Mouse (Mus musculus): ENCODE measurements at regions not wholly inside any gene's neighbourhood (a gene's known extent, or its start where the extent isn't known, plus 50 kb on each side); places are given as distances from the start of the nearest gene placed in this dataset.

DNA sequence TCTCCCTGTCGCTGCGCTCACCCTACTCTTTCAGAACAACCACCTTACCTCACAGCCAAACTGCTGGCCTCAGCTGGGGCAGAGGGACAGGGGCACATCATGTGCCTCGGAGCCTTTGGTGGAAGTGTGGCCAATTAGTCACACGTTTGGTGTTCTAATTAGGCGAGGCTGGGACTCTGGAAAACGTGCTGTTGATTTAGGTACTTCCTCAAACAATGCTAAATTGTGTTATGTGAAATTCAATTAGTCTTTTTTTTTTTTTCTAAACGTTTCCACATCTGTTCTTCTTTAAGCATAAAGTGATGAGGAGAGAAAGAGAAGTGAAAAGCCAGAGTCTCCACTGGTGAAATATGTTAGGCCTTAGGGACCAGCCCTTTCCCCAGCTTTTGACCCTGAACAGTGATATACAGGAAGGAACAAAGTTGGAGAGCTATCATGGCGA, 174.1 kb downstream of the Tbx18 start:
- Histone ChIP-seq H3K36me3 (no peaks in the 10 kb centered on the region), H3K9ac (no peak overlapping the region), H3K27me3 (no peaks in the 10 kb centered on the region), H3K27ac (no peak overlapping the region), H3K4me3 (no peak overlapping the region), H3K4me1 (0 out of 2 replicates have a peak, but pooled peaks cover 3% of the 10 kb centered on the region), H3K4me2 (replicated peaks) (no peak overlapping the region), H3K9me3 (replicated peaks) (no peaks in the 10 kb centered on the region)
- ATAC-seq (ENCODE audit: low FRiP score), result no peak
- WGBS, result 28% methylated on average over 8 of the region's 8 CpGs

DNA sequence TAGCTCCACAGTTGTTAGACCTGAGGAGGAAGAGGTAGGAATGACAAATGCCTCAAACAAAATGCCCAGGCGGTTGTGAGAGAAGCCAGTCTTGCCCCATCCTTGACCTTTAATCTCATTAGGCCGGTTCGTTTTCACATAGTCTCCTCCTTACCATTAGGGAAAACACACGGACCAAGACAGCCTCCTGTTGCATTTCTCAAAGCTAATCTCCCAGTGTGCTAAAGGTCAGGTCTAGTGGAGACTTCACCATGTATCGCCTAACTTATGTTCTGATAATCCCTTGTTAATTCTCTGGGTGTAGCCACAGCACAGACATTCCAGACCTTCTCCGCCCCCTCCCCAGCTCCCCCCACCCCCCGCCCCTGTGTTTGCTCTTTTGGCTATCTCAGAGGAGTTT, 174.5 kb downstream of the Tbx18 start:
- WGBS, result 38% methylated on average over 7 of the region's 7 CpGs
- ATAC-seq (ENCODE audit: low FRiP score), result no peak
- Histone ChIP-seq H3K9me3 (replicated peaks) (no peaks in the 10 kb centered on the region), H3K36me3 (no peaks in the 10 kb centered on the region), H3K9ac (no peak overlapping the region), H3K4me2 (replicated peaks) (no peak overlapping the region), H3K27ac (no peak overlapping the region), H3K27me3 (no peaks in the 10 kb centered on the region), H3K4me3 (no peak overlapping the region), H3K4me1 (0 out of 2 replicates have a peak, but pooled peaks cover 3% of the 10 kb centered on the region)

DNA sequence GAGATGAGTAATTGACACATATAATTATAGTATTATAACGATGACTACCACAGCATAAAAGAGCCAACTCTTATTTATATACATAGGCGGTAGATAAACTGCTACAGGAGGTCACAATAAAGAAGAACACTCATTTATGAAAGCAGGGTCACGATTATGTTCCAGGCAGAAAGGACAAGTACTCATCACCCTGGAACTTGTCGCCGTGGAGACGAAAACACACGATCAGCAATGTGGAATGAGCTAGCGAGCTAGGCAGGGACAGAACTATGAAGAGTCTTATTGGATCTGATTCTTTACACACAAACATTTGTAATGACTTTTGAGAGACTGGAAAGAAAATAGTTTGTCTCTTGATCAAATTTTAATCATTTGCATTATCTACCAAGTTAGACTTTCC, 197.9 kb downstream of the Tbx18 start:
- Histone ChIP-seq H3K9ac (no peak overlapping the region), H3K36me3 (no peaks in the 10 kb centered on the region), H3K27me3 (no peaks in the 10 kb centered on the region)

DNA sequence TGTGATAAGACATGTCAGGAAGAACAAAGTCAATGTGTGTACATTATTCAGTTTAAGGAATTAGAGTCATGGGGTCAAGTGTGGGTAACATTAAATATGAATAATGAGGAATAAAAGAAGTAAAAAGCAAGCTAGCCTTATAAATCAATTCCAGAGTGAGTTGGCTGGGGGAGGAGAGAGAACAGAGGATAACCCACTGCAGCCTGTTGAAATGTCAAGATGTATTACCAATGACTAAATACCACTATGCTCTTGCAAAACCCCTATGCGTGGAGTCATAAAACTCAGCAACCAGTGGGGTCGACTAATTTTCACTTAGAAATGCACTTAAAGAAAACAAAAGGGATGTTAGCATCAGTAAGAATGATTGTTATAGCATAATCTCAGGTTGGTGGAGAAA, 201.2 kb downstream of the Tbx18 start:
- Histone ChIP-seq H3K4me2 (replicated peaks) (no peak overlapping the region), H3K27me3 (no peaks in the 10 kb centered on the region), H3K9me3 (replicated peaks) (no peaks in the 10 kb centered on the region), H3K36me3 (no peaks in the 10 kb centered on the region), H3K4me3 (no peak overlapping the region), H3K27ac (no peak overlapping the region), H3K9ac (no peak overlapping the region), H3K4me1 (no peaks in the 10 kb centered on the region)
- no peak for ATAC-seq (ENCODE audit: low FRiP score)
- 87% methylated on average over 2 of the region's 2 CpGs for WGBS

More for the DNA sequence above, 197.9 kb downstream of the Tbx18 start:
- ATAC-seq (ENCODE audit: low FRiP score), result no peak
- H3K27ac ChIP-seq, result no peak overlapping the region
- H3K4me3 ChIP-seq, result no peak overlapping the region
- H3K4me2 ChIP-seq (replicated peaks), result no peak overlapping the region
- H3K4me1 ChIP-seq, result no peaks in the 10 kb centered on the region
- WGBS, result 58% methylated on average over 8 of the region's 8 CpGs
- H3K9me3 ChIP-seq (replicated peaks), result no peaks in the 10 kb centered on the region

DNA sequence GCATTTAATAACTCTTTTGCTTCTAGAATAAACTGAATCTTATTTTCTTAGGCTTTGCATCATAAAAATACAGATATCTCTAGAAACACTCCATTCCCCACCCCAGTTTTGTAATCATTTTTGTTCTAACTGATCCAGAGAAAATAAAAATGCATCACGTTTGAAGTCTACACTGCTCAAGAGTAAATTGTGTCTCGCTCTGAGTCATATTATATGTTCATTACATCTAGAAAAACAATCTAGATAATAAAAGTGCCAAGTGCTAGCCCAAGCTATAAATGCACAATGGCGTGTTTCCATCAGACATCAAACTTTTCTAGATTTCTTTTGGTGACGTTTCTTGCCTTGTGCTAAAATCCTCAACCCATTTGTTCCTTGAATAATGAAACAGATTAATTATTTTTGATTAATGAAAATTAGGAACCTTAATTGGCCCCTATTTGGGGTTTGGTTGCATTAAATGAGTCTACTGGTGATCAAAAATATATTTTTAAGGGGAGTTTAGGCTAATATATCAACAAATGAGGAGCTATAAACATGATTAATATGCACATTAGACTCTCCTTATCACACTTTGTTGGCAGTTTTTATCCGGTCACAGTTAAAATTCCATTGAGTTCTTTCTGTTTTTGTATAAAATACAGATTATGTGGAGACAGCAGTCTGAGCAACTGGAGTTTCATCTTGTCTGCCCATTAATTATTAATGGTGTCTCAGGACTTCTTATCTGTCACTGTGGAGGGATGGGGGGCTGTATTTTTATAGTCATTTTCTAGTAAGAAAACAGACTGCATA, 206.0 kb downstream of the Tbx18 start:
- no peak overlapping the region for H3K9ac ChIP-seq
- H3K27me3 ChIP-seq, result no peaks in the 10 kb centered on the region
- no peak overlapping the region for H3K27ac ChIP-seq
- no peaks in the 10 kb centered on the region for H3K4me1 ChIP-seq
- no peak for ATAC-seq (ENCODE audit: low FRiP score)
- H3K4me3 ChIP-seq, result no peak overlapping the region
- 89% methylated on average over 5 of the region's 5 CpGs for WGBS
- no peak overlapping the region for H3K4me2 ChIP-seq (replicated peaks)
- H3K9me3 ChIP-seq (replicated peaks), result no peaks in the 10 kb centered on the region
- no peaks in the 10 kb centered on the region for H3K36me3 ChIP-seq

DNA sequence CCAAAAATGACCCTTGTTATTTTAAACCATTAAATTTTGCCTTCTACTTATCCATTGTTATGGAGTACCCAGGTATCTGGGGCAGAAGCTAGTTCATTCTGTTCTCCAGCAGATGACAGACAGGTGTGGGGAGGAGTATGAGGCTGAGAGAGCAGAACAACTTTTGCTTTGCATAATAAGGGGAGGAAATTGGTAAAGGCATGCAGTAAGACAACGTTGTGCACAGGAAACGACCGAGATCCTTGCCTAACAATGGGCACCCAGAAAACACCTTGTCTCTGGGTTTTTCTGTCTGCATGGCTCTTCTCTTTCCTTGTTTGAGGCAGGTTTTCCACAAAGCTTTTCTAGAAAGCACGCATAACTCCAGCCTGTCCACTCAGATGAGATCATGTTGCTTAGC, 220.4 kb downstream of the Tbx18 start:
- Histone ChIP-seq H3K4me2 (replicated peaks) (no peak overlapping the region), H3K4me3 (no peak overlapping the region), H3K4me1 (no peaks in the 10 kb centered on the region), H3K9me3 (replicated peaks) (no peaks in the 10 kb centered on the region), H3K9ac (no peak overlapping the region), H3K27me3 (no peaks in the 10 kb centered on the region), H3K36me3 (no peaks in the 10 kb centered on the region), H3K27ac (no peak overlapping the region)
- 82% methylated on average over 4 of the region's 4 CpGs for WGBS
- ATAC-seq (ENCODE audit: low FRiP score), result no peak

DNA sequence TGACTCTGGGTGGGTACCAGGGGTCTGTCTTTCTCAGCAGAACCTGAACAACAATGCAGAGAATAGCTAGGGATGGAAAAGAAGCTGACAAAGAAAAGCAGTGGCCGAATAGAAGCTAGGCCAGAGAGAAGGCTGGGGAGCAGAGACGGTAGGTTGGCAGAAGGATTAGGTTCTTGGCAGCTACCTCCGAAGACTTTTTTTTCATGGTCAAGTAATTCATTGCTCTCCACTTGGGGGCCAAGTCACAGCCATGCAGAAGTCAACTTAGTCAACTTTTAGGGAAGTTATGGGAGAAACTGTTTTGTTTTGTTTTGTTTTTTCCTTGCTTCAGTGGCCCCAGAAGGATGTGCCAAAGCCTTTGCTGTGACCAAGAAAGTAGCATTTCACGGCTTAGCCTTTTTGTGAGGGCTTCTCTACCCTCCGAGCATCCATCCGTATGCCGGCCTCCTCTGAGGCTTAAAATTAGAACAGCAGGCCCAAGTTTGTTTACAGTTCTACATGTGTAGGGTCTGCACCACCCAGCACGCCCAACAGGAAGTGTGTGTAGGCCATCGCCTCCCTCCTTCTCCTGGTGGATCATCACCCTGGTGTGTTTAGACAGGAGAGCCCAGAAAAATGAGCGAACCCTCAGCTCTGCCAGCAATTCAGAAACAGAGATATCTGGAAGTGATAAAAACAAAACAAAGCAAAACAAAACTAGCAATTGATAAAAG, 226.2 kb downstream of the Tbx18 start:
- H3K27ac ChIP-seq, result no peak overlapping the region
- H3K9me3 ChIP-seq (replicated peaks), result no peaks in the 10 kb centered on the region
- no peak overlapping the region for H3K4me3 ChIP-seq
- no peaks in the 10 kb centered on the region for H3K4me1 ChIP-seq
- H3K27me3 ChIP-seq, result no peaks in the 10 kb centered on the region
- no peak for ATAC-seq (ENCODE audit: low FRiP score)
- WGBS, result 64% methylated on average over 10 of the region's 10 CpGs
- no peak overlapping the region for H3K4me2 ChIP-seq (replicated peaks)
- no peaks in the 10 kb centered on the region for H3K36me3 ChIP-seq
- H3K9ac ChIP-seq, result no peak overlapping the region

DNA sequence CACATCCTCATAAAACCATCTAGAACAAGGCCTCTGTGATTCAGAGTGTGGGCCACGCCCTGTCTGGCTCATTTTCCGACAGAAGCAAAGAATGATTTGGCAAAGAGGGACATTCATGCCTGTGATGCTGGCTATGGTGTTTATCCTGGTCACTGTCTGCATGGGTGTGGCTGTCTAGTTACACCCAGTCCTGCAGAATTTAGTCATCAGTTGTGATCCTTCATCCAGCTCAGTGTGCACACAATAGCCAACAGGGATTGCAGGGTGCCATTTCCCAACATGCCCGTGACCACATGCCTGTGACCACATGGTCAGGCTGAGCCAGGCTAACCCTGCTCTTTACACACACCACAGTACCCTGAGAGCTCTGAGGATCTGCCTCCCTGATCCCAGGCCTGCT, 208.8 kb upstream of the Cep162 start:
- no peak overlapping the region for H3K27ac ChIP-seq
- H3K36me3 ChIP-seq, result no peaks in the 10 kb centered on the region
- H3K9ac ChIP-seq, result no peak overlapping the region
- no peaks in the 10 kb centered on the region for H3K9me3 ChIP-seq (replicated peaks)
- no peaks in the 10 kb centered on the region for H3K4me1 ChIP-seq
- H3K4me3 ChIP-seq, result no peak overlapping the region
- ATAC-seq (ENCODE audit: low FRiP score), result no peak
- no peaks in the 10 kb centered on the region for H3K27me3 ChIP-seq
- H3K4me2 ChIP-seq (replicated peaks), result no peak overlapping the region
- 77% methylated on average over 3 of the region's 3 CpGs for WGBS

DNA sequence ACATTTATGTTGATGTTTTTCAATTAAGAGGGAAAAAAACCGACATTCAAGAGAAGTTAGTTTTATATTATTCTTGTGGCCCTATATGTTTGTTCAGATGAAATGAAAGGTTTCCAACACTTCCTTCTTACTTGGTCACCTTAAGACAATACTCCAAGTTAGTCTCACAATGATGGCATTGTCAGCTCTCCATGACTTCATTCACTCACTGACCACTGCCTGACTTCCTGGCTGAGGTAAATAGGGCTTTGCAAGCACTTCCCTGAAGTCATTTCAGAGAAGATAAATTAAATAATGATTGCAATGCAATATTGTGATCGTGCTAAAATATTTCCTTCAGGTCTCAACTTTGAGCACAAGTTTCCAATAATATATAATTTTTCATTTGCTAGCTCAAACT, 197.9 kb upstream of the Cep162 start:
- no peak for ATAC-seq (ENCODE audit: low FRiP score)
- Histone ChIP-seq H3K27ac (no peak overlapping the region), H3K27me3 (no peaks in the 10 kb centered on the region), H3K4me2 (replicated peaks) (no peak overlapping the region), H3K9me3 (replicated peaks) (no peaks in the 10 kb centered on the region), H3K9ac (no peak overlapping the region), H3K4me3 (no peak overlapping the region), H3K36me3 (no peaks in the 10 kb centered on the region), H3K4me1 (no peaks in the 10 kb centered on the region)
- 82% methylated on average over 2 of the region's 2 CpGs for WGBS

DNA sequence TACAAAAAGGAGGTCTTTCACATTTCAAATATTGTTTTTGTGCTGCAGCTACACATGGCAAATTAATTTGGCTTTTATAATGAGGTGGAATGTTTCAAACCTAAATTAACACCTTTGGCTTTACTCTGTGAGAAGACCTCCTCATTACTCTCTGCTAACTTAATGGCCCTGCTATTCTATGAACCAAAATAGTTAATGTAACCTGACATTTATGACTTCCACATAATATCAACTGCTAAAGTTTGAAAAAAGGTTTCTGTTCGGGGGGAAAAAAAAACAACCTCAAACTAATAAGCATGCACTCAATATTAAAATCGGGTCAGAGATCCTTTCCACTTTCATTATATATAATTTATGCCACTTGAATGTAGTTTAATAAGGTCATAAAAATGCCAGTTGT, 197.2 kb upstream of the Cep162 start:
- WGBS, result 84% methylated on average over 2 of the region's 2 CpGs
- no peak for ATAC-seq (ENCODE audit: low FRiP score)

DNA sequence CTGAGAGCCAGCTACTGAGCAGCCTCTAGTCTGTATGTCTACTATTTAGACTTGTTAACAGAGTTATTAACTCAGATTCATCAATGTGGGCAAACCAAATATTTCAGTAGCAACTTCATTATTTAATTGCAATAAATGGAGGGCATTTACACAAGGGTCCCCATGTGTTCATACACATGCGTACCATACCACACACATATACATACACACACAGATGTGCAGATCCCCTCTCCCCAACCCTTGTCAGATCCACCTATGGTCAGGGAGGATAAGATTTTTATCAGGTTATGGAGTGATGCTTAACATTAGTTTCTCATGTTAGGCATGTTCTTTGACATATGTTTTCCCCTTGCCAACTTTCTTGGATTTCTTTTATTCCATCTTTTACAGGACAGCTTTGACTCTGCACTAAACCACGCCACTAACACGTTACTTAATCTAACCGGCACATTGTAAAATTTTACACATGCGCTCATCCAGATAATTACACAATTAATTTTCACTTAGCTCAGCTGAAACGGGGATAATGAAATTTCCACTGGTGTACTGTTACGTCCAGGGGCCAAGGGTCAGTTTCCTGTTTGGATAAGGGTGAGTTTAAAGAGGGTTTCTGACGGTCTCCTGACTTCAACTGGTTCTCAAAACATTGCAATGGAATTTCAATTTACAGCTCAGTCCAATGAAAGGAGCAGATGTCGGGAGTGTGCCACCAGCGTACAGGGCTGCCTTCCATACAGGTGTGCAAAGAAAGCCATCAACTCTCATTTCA, 188.3 kb upstream of the Cep162 start:
- Histone ChIP-seq H3K4me3 (no peak overlapping the region), H3K4me2 (replicated peaks) (no peak overlapping the region), H3K27me3 (no peaks in the 10 kb centered on the region), H3K4me1 (no peaks in the 10 kb centered on the region), H3K9ac (no peak overlapping the region), H3K36me3 (no peaks in the 10 kb centered on the region), H3K27ac (no peak overlapping the region), H3K9me3 (replicated peaks) (no peaks in the 10 kb centered on the region)
- no peak for ATAC-seq (ENCODE audit: low FRiP score)
- WGBS, result 59% methylated on average over 10 of the region's 10 CpGs

More for the DNA sequence above, 197.2 kb upstream of the Cep162 start:
- Histone ChIP-seq H3K36me3 (no peaks in the 10 kb centered on the region), H3K4me3 (no peak overlapping the region), H3K9ac (no peak overlapping the region), H3K27ac (no peak overlapping the region), H3K4me2 (replicated peaks) (no peak overlapping the region), H3K9me3 (replicated peaks) (no peaks in the 10 kb centered on the region), H3K4me1 (no peaks in the 10 kb centered on the region), H3K27me3 (no peaks in the 10 kb centered on the region)

DNA sequence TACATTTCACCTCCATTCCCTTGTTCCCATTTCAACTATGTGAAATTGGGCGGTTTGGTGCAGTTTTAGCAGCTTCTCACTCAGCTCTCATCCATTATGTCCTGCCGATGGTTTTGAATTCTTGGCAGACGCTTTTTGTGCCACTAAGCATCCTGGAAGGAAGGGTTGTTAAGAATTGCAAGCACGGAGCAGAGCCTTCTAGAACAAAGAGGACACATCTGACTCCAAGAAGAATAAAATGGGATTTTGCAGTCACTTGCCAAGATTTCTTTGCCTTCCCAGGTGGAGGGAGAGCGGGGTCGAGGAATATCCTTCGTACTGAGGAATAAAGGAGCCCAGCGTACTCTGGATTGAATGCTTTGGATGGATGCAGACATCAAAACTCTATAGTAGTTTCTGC, 176.7 kb upstream of the Cep162 start:
- Histone ChIP-seq H3K9ac (no peak overlapping the region), H3K4me1 (no peaks in the 10 kb centered on the region), H3K4me2 (replicated peaks) (no peak overlapping the region), H3K4me3 (no peak overlapping the region), H3K9me3 (replicated peaks) (no peaks in the 10 kb centered on the region), H3K36me3 (no peaks in the 10 kb centered on the region), H3K27ac (no peak overlapping the region), H3K27me3 (no peaks in the 10 kb centered on the region)
- ATAC-seq (ENCODE audit: low FRiP score), result no peak
- 52% methylated on average over 8 of the region's 8 CpGs for WGBS

Measured in hindbrain, embryonic 12.5 days (tissue).